Mouse (Mus musculus): Measurements from ENCODE around the gene Spon2.

DNA sequence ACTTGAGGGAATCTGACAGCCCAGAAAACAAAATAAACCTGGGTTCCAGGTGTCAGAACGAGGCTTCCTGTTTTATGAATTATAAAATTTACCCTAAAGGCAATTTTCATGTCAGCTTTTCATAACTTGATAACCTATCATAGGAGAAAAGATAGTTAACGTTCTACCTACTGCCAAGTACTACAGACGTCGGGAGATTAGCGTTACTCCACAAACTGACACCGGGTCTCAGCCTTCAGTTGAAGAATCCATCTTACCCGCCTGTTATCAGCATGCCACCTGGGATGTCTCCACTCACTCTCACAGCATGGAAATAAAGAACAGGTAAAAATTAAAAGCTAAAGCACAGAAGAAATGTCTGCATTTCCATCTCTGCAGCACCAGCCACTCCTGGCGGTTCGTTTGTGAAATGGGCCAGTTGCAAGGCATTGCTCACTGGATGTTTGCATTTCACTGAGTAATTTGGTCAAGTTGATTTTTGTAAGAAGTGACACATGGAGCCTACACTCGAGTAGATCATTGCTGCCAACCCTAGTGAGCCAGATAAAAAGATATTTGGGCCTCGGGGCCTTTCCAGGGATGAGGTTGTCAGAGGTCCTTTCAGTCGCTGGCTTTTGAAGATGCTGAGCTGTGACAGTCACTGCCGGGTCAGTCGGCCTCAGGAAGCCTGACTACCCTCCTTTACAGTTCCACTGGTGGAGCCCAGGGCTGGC lies 9.6 kb downstream of the Spon2 start:
- TF ChIP-seq CTCF (IDR thresholded peaks at IDR 0.05) (no peak), EP300 (IDR thresholded peaks at IDR 0.05) (no peak)

All from lung, postnatal 0 days (tissue).